Mouse (Mus musculus): ENCODE measurements at regions not wholly inside any gene's neighbourhood (a gene's known extent, or its start where the extent isn't known, plus 50 kb on each side); places are given as distances from the start of the nearest gene placed in this dataset.

GRCm38 (mm10) chr9:72218736-72219135 is 55.9 kb upstream of the Zfp280d start:
- DNase-seq: no peak

DNA sequence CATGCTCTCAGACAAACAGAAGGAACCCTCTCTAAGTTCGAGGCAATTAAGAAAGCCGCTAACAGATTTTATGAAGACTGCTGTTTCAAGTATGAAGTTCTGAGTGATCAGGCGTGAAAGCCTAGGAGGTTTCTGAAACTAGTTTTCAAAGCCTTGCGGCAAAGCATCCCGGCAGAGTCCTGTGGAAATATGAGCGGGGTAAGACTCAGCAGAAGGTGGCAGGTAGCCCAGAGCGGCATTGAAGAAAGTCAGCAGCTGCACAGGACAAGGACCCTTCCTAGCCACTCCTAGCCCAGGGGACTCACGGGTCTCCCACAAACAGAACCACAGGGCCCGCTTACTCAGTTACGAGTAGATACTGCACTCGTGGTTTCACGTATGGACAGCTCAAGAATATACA is 54.8 kb upstream of the Zfp280d start:
- DNase-seq: no peak

- DNase-seq: peak; percentile 14
These were observed 53.3 kb upstream of the Zfp280d start for GRCm38 (mm10) chr9:72221333-72221732.

Measured in adrenal gland, postnatal 14 days (tissue).